Mouse (Mus musculus): ENCODE data around the gene Drd4.
A peak's percentile ranks its signal among the peaks of the same experiment; 100 is the strongest.

The Drd4 gene

DNA sequence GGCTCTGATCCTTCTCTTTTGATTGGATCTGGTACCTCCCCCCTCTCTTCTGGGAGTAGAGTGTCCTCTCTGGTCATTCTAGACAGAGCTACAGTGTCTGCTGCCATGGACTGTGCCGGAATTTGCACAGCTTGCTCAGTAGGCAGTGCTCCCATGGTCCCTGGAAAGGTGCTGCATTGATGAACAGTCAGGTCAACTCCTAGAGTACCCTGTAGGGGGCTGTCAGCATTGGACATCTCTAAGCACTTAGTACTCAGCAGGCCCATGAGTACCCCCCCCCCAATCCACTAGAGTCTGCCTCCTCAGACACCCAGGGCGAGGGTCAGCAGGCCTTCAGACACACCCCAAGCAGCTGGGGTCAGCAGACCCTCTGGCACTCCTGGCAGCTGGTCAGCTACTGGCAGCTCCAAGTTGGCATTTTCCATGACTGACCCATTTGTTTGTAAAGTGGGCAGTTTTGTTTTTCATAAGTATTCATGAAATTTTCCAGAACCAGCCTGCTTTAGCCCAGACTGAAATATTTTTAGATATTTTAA is 43.3 kb downstream of the Drd4 start:
- no peak for DNase-seq (ENCODE audit: low spot score)

DNA sequence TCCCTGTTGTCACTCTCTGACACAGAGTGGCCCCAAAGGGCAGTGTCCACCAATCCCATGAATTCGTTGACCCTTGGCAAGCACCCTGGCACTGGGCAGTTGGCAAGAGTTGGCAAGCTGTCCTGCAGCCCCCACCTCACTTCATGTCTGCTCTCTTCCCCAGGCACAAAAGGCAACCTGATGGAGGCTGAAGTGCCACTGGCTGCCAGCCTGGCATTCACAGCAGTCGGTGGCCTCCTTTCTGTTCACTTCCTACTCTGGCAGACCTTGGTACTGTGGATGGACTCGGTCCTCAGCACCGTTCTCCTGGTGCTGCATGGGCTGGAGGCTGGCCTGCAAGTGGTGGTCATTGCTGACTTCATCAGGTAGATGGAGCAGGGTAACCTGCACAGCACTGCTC is 43.9 kb downstream of the Drd4 start:
- DNase-seq (ENCODE audit: low spot score): no peak

DNA sequence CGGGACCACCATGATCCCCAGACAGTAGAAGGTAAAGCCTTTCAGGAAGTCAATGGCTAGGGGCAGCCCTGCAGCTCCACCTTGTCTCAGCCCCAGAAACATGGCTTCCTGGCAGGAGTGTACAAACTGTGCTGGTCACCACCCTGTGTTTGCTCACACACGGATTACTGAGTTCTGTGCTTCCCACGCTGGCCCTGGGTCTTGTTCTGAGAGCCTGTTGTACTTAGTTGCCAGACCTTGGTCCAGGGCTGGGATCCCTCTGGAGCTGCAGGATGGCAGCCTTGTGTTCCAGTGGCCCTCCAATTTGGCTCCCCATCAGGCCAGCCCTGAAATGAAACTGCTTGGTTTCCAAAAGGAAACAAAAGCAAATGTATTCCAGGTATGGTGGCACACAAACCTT is 44.5 kb downstream of the Drd4 start:
- no peak for DNase-seq (ENCODE audit: low spot score)

DNA sequence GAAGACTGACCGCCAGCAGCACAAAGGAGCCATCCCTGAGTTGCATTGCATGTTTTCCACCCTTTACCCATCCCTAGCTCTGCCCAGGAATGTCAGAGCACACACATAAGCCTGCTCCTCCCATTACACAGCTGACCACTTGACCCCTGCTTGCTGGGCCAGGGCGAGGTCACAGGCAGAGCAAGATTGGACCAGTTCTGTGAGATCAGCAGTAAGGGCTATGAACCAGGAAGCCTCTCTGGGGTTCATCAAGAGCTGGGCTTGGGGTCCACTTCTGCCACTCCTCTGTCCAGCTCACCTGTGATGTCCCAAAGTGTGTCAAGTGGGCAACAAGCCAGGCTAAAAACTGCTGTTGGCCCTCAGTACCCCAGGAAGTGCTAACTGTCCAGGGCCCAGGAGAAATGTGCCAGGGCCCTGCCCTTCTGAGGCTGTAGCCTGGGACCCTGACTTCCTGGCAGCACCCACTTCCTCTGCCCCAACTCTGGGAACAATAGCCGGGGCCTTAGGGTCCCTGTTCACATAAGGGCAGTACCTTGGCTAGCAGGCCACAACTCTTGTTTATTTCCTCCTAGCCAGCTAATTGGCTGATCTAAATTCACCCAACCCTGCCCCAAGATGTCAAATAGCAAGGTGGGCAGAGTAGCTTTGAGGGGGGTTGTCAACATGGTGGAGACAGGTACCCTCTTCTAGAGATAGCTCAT is 46.1 kb downstream of the Drd4 start:
- DNase-seq (ENCODE audit: low spot score): no peak

DNA sequence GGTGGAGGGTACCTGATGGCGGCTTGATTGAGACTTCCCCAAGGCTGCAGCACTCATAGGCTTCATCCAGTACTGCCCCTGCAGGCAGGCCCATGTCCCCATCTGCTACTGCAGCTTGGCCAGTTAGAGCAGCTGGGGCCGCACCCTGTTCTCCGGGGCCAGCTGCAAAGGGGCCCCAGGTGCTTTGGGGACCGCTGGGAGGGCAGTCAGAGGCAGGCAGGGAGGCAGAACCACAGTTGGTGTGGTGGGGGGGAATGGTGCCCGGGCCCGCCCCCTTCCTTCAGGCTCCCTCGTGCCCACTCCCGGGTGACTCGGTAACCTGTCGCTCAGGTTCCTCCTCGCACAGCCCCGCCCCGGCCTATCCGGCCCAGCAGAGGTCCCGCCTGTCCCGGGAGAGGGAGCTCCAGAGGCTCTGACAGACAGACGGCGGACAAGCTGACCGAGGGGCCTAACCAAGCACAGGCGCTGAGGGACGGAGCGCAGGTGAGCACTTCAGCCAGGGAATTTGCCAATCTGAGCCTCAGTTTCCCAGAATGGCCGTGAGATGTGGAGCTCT is 46.8 kb downstream of the Drd4 start, which contains the start of gene Eps8l2:
Eps8l2 (plus strand) TSS at position 305 of the 556 bp plus-strand sequence.
- DNase-seq (ENCODE audit: low spot score): peak; percentile 34

DNA sequence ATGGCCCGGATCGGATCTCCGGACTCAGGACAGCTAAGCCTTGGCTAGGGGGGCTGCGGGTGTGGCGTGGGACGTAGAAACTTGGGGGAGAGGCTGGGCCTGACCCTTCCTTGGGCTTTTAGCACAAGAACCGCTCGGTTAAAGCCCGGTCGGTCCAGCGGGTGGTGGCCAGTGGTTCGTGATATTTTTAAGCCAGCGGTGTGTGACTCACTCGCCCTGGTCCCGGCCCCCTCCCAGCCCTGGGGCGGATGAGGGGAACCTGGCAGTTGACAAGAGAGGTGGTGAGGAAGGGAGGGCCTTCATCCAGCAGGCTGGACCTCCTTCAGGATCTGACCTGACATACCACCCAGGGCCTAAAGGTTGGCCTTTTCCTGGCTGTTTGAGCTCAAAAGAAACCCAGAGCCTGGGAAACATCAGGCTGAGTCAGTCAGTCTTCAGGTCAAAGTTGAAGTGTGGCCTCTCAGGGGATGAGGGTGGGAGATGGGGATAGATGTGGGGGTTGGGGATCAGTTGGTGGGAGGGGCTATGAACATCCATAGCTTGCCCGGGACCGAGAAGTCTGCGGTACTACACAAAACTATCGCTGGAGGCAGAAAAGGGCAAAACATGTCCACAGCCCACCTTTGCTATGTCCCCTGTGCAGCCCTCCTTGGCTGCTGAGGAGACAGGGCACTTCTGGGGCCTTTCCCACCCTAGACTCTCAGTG is 47.6 kb downstream of the Drd4 start:
- DNase-seq (ENCODE audit: low spot score): no peak

DNA sequence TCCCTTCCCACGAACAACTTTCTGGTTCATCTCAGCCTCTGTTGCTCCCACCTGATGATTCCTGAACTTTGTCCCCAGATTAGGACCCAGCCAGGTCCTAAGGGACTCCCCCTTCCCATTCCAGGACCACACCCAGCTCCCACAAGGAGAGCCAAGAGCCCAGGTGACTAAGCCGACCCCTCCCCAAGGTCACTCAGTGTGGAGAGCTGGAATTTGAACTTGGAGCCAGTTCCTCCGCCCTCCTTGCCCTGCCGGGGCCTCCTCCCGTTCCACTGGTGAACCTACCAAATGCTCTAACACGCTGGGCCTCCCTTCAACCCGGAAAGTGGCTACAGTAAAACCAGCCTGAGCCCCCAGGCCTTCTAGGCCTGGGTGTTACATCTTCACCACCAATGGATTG is 48.2 kb downstream of the Drd4 start:
- DNase-seq (ENCODE audit: low spot score): no peak

DNA sequence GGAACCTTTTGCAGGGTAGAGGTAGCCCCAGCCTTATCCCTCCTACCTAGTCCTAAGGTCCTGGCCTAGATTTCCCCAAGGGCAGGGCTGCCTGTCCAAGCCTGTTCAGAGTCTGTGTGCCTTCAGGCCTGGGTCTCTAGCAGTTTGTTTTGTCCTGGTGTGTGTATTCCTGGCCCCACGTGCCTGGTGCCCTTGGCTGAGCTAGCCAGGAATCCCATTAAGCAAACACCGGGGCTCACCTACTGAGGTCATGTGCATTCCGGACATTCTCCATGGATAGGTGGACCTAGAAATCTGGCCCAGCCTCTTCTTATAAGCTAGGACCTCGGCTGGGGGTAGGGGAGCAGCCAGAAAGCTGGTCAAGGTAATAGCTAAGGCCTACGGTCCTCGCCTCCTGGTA is 48.7 kb downstream of the Drd4 start:
- DNase-seq (ENCODE audit: low spot score): no peak

DNA sequence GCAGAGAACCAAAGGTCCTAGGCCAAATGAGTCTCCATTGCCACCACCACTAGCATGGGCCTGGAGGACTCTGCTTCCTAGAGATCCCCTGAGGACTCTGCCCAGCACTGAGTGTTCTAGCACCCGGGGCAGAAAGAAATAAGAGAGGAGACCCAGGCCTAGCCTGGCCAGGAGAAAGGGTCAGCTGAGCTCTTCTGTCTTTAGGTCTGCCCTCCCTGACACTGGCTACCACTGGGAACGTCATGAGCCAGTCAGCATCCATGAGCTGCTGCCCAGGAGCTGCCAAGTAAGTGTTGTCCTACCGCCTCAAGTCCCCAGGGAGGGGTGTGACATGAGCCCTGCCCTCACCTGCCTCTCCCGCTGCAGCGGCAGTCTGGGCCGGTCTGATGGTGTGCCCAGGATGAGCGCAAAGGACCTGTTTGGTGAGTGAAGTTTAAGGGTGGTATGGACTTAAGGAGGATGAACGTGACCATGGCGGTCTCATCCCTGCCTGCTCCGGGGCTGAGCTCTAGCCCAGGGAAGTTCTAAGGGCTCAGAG is 50.0 kb downstream of the Drd4 start:
- DNase-seq (ENCODE audit: low spot score): no peak

DNA sequence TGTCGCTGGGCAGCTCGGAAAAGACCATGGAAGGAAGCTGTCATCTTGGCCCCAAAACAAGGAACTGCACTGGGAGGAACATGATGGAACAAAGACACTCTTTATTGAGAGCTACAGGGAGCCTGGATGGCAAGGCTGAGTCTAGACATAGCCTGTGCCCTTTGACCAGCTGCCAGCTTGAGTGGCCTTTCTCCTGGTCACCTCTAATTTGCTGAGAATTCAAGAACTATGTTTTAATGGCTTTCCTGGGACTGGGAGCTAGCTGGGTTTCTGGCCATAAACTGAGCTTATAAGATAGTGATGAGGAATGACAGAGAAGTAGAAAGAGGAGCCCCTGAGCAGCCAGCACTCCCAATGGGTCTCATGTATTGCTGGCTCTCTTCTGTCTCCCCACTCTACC is 51.4 kb downstream of the Drd4 start:
- no peak for DNase-seq (ENCODE audit: low spot score)

DNA sequence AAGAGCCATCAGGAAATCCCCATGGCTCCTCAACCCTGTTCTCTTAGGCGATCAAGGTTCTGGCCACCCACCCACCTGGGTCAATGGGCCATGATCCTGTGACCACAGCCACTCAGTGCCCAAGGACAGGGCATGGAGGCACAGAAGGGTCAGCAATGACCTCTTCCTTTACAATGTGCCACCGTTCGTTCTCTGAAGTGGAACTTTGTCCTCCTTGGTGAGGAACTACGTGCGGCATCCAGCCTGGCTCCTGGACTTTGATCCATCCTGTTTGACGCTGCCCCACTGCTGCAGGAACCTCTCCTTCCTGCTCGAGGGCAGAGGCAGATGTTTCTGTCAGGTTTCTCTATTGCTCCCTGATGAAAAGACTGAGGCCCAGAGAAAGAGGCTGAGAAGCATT is 51.9 kb downstream of the Drd4 start:
- DNase-seq (ENCODE audit: low spot score): no peak

DNA sequence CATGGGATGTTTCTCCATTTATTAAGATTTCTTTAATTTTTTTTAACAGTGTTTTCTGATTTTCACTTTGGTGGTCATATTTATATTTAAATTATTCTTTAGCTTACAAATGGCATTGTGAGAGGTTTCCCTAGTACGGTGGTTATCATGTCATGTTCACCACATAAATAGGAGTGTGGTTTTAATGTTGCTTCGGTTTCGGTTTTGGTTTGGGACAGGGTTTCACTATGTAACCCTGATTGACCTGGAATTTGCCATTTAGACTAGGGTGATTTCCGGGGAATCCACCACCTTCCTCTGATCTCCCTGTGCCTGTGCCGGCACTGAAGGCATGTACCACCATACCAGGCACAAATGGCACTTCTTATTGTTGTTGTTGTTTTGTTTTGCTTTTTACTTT is 53.0 kb downstream of the Drd4 start:
- no peak for DNase-seq (ENCODE audit: low spot score)
